Mouse (Mus musculus) T-helper 2 cell (primary cell): ENCODE data around the gene Fbn1.

Experiments
- in situ Hi-C: fragments of 300-600 bp; cut with MboI, MseI; formaldehyde crosslinking; loops from one replicate; pipeline ENCODE4 v1.15.1; 2025; ENCODE audit warnings: high pct_unique_total_duplicates

The Fbn1 gene

GRCm38 (mm10) chr2:125251781-125252180 is 256.0 kb downstream of the Fbn1 start:
- in situ Hi-C loops = loop anchor here (25.0 kb wide), 1 partner anchor 536 kb away; the partner anchor contains the start of gene Secisbp2l
